Mouse (Mus musculus) lung, embryonic 14.5 days (tissue): ENCODE results near the gene Zfp277. TPM values are rescaled to one million over a fixed set of nuclear protein-coding genes. Genes with fewer than 3 reads are reported as not detected.

Experiments
- ATAC-seq: fragments of 200-750 bp; cut with Nextera tagmentation; 2 replicates; pipeline ENCODE4 v1.8.0; 2017; ENCODE audit warnings: mild to moderate bottlenecking, moderate TSS enrichment, moderate library complexity; ENCODE audit not compliant: insufficient read depth
- DNase-seq: peaks from one replicate; pipeline ENCODE4 v3.0.0-alpha.2; 2015
- H3K27ac ChIP-seq: fragments of 300-500 bp; sonication (generic); 2 replicates; pipeline ENCODE4 v1.5.1; 2014; ENCODE audit warnings: low read depth, mild to moderate bottlenecking, moderate library complexity
- H3K27me3 ChIP-seq: fragments of 300-500 bp; sonication (generic); 2 replicates; pipeline ENCODE4 v1.6.1; 2014; ENCODE audit warnings: low read length, control low read depth; ENCODE audit not compliant: insufficient read depth
- H3K36me3 ChIP-seq: fragments of 300-500 bp; sonication (generic); 2 replicates; pipeline ENCODE4 v1.6.1; 2014; ENCODE audit warnings: control low read depth; ENCODE audit not compliant: insufficient read depth
- H3K4me1 ChIP-seq: fragments of 300-500 bp; sonication (generic); 2 replicates; pipeline ENCODE4 v1.6.1; 2014; ENCODE audit warnings: antibody characterized with exemption, control low read depth; ENCODE audit not compliant: insufficient read depth
- H3K4me2 ChIP-seq: fragments of 300-500 bp; sonication (generic); 2 replicates; pipeline ENCODE4 v1.6.1; 2014; ENCODE audit warnings: mild to moderate bottlenecking
- H3K4me3 ChIP-seq: fragments of 300-500 bp; sonication (generic); 2 replicates; pipeline ENCODE4 v1.5.1; 2014; ENCODE audit warnings: low read depth, low read length
- H3K9ac ChIP-seq: fragments of 300-500 bp; sonication (generic); 2 replicates; pipeline ENCODE4 v1.6.1; 2014
- H3K9me3 ChIP-seq: fragments of 300-500 bp; sonication (generic); 2 replicates; pipeline ENCODE4 v1.6.1; 2016; ENCODE audit warnings: low read depth, low read length, control low read depth
- CTCF ChIP-seq: IDR thresholded peaks from 2 replicates; pipeline ENCODE4 v1.5.1; 2016; ENCODE audit warnings: antibody characterized with exemption, low read depth
- WGBS: fragments of 180-500 bp; shearing (Covaris S2); extraction: QIAGEN DNeasy Blood & Tissue Kit; methylation state at CpG from one replicate; pipeline ENCODE4 v1.1.7; 2014; 5-methylcytosine and 5-hydroxymethylcytosine counted together
- polyA plus RNA-seq: library from polyadenylated mRNA; unstranded; fragments of >200 nt; fragmentation: Nextera tagmentation; extraction: Ambion mirVana; gene quantifications from 2 replicates; pipeline ENCODE4 v1.2.1, GENCODE M21; 2014

Gene Zfp277
- polyA plus RNA-seq, 1 experiment from 2014 or later: 46.7 TPM

DNA sequence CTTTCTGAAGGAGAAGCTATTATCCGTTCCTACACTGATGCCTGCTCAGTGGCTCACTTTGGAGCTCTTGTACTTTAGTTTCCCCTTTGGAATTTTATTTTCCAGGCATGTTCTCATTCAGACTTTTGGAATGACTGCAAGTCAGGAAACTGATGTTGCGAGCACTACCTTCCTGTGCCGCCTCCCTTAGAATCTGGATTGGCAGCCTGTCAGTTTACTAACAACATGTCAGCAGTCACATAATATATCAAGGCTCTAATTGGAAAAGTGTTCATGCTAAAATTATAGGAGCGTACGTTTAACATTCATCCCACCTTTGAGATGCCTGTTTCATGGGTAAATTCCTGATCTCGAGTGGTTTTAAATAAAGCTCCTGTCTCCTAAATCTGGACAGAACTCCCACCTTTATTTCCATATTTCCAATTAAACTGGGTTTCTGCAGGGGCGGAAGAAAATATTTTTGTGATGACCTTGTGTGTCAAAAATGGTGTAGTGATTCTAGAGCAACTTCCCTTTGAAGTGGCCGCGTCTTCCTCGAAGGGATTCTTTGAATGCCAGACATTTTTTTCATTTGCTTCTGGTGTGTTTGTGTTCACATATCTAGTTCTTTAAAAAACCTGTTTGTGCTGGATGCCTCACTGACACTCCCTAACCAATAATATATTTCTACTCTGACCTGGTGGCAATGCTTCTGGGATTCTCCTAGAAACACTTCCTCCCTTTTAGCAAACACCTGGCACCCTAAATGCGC lies 26.1 kb upstream of the Zfp277 start:
- H3K9me3 ChIP-seq: no peaks in the 10 kb centered on the region
- H3K4me2 ChIP-seq: peak overlapping the region; percentile 47
- peaks cover 17% of the 10 kb centered on the region for H3K4me1 ChIP-seq
- peak overlapping the region; percentile 24; the same call in 1 of the 2 replicates for H3K27ac ChIP-seq
- DNase-seq (peak; percentile 71), ATAC-seq (no peak)
- no peak overlapping the region; the same call in 1 of the 2 replicates for H3K9ac ChIP-seq
- no peak for TF ChIP-seq CTCF
- H3K4me3 ChIP-seq: no peak overlapping the region
- WGBS: 20% methylated on average over 11 of the region's 11 CpGs
- H3K27me3 ChIP-seq: no peaks in the 10 kb centered on the region
- H3K36me3 ChIP-seq: no peaks in the 10 kb centered on the region

DNA sequence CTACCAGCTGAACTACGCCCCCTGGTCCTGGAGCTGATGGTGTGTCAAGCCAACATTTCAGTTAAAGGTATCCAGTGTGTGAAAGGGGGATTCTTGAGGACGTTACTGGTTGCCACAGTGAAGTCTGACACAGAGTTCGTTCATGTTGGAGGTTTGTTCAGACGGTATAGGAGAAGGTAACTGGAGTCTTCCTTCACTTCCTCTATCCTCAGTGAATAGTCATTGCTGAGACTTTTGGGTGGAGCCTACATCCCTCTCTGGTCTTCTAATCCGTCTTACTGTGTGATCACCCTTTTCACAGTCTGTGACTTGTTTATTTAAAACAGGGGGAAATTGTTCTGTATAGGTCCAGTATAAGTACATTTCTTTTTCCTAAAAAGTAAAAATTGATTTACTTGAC lies 23.3 kb upstream of the Zfp277 start:
- Histone ChIP-seq H3K4me2 (no peak overlapping the region), H3K36me3 (no peaks in the 10 kb centered on the region), H3K4me3 (no peak overlapping the region), H3K27ac (no peak overlapping the region), H3K9me3 (no peaks in the 10 kb centered on the region), H3K27me3 (no peaks in the 10 kb centered on the region), H3K4me1 (peaks cover 27% of the 10 kb centered on the region), H3K9ac (no peak overlapping the region)
- whole genome bisulfite sequencing: 69% methylated on average over 5 of the region's 5 CpGs
- no peak for ATAC-seq
- DNase-seq: no peak
- no peak for TF ChIP-seq CTCF

DNA sequence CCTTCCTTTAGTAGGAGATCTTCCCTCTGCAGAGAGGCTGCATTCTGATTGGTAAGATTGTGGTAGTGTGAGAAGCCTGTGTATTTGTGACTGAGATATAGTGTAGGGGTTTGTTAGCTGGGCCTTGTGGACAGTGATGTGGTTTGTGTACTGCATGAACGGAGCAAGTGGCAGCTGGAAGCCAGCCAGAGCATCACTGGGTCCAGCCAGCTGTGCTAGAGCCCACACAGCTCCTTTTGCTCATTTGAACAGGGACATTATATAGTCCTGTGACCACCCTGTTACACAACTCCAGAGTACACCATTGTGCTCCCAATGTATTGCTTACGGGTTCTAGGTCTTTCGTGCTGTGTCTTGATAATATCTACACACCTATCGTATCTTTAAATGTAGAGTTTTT lies 22.5 kb upstream of the Zfp277 start:
- Histone ChIP-seq H3K36me3 (no peaks in the 10 kb centered on the region), H3K27me3 (no peaks in the 10 kb centered on the region), H3K27ac (no peak overlapping the region), H3K9ac (no peak overlapping the region), H3K4me1 (peaks cover 25% of the 10 kb centered on the region), H3K4me2 (no peak overlapping the region), H3K9me3 (no peaks in the 10 kb centered on the region), H3K4me3 (no peak overlapping the region)
- 82% methylated on average over 4 of the region's 4 CpGs for WGBS
- no peak for TF ChIP-seq CTCF
- DNase-seq (peak; percentile 46), ATAC-seq (no peak)

DNA sequence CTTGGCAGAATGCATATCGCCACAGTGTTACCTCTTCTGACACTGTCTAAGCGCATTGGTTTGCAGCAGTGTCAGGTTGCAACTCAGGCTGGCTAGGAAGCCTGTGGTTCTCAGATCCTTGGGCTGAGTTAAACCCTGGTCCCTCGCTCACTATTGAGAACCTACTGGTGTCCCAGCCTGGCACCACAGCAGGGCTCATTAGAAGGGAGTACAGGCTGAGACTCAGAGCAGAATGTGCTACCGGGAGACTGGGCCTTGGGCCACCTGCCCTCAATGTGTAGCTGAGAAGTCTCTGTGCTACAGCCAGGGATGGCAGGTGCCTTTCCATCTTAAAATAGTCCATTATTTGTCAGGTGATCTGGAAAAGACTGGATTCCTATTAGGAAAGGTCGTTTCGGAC lies 18.6 kb upstream of the Zfp277 start:
- Histone ChIP-seq H3K4me3 (no peak overlapping the region), H3K9ac (no peak overlapping the region), H3K4me1 (peaks cover 19% of the 10 kb centered on the region), H3K9me3 (no peaks in the 10 kb centered on the region), H3K36me3 (no peaks in the 10 kb centered on the region), H3K27ac (0 out of 2 replicates have a peak overlapping the region, but pooled peaks have one; percentile 12), H3K27me3 (no peaks in the 10 kb centered on the region), H3K4me2 (peak overlapping the region; percentile 23; the same call in 1 of the 2 replicates)
- ATAC-seq: peak; percentile 35; the same call in 1 of the 2 replicates
- 50% methylated on average over 6 of the region's 6 CpGs for WGBS
- no peak for TF ChIP-seq CTCF
- no peak for DNase-seq

DNA sequence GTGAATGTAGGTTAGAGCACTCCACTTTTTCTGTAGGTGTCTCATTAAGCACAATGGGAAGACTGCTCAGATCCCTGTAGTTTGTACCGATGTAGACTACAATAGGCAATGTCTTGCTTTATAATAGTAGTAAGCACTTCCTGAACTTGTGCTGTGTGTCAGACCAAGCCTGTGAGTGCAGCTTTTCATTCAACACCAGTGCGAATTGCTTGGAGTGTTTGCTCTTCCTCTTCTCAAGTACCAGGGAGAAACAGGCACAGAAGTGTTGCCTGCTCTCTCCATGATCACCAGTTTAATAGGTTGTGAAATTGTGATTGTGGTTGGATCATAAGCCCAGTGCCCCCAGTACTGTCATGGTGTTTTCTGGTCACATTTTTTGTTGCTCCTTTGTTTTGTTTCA lies 18.1 kb upstream of the Zfp277 start:
- peaks cover 19% of the 10 kb centered on the region for H3K4me1 ChIP-seq
- 43% methylated on average over 2 of the region's 2 CpGs for WGBS
- no peaks in the 10 kb centered on the region for H3K27me3 ChIP-seq
- peak; percentile 49 for ATAC-seq
- H3K4me3 ChIP-seq: no peak overlapping the region
- peak; percentile 52 for DNase-seq
- H3K9me3 ChIP-seq: no peaks in the 10 kb centered on the region
- H3K4me2 ChIP-seq: peak overlapping the region; percentile 23; the same call in 1 of the 2 replicates
- no peak for TF ChIP-seq CTCF
- no peaks in the 10 kb centered on the region for H3K36me3 ChIP-seq
- H3K9ac ChIP-seq: no peak overlapping the region
- 0 out of 2 replicates have a peak overlapping the region, but pooled peaks have one; percentile 12 for H3K27ac ChIP-seq

DNA sequence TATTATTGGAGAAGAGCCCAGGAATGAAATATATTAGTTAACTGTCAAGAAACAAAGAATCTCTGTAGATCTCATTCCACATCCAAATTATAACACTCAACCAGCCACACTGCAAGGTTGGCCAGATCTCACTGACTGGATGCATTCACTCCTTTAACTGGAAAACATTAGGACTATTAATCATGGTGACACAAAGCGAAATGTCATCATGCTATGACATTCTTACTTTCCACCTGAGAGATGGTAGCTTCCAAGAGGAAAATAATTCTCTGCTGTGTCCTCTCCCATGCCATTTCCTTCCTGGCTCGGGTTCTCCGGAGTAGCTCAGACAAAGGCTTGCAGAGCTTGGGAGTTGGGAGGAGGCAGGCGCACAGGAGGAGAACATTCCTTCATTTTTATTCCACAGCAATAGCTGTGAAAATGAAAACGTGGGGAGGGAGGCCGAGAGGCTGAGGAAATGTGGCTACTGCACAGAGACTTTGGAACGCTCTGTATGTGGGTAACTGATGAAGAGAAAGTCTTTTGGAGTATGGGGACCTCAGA lies 17.1 kb upstream of the Zfp277 start:
- TF ChIP-seq CTCF: no peak

DNA sequence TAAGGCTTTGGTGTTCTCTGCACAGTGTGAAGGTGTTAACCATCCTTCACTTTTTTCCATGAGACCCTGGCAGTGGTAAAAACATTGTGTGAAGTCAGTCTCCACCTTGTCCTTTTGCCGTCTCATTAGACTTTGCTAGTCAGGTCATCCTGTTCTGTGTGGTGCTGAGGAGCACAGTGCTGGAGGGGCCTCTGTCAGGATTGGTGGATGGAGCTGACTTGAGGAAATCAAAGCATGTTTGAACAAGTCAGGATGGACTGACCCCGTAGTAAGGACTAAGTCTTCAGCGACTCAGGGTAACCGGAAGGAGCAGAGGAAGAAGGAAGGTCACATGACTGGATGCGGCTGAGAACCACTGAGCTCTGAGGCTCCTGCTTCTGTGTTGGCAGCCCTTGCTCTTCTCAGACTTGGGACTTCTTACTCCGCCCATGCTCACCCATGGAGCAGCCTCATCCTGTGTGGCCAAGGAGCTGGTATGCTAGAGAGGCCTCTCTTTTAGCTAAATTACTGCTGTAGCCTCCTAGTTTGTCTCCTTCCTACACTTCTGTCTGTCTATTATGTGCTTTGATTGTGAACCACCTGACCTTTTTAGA lies 14.1 kb upstream of the Zfp277 start:
- H3K4me1 ChIP-seq: peaks cover 16% of the 10 kb centered on the region
- H3K9me3 ChIP-seq: no peaks in the 10 kb centered on the region
- no peak overlapping the region for H3K4me2 ChIP-seq
- ATAC-seq (no peak), DNase-seq (no peak)
- H3K27me3 ChIP-seq: no peaks in the 10 kb centered on the region
- H3K27ac ChIP-seq: peak overlapping the region; percentile 59; the same call in 1 of the 2 replicates
- H3K4me3 ChIP-seq: no peak overlapping the region
- H3K9ac ChIP-seq: no peak overlapping the region
- TF ChIP-seq CTCF: no peak
- 57% methylated on average over 6 of the region's 6 CpGs for WGBS
- no peaks in the 10 kb centered on the region for H3K36me3 ChIP-seq

More for the DNA sequence above, 17.1 kb upstream of the Zfp277 start:
- no peak overlapping the region for H3K9ac ChIP-seq
- no peaks in the 10 kb centered on the region for H3K27me3 ChIP-seq
- H3K4me3 ChIP-seq: no peak overlapping the region
- peak overlapping the region; percentile 15; the same call in 1 of the 2 replicates for H3K4me2 ChIP-seq
- H3K36me3 ChIP-seq: no peaks in the 10 kb centered on the region
- WGBS: 38% methylated on average over 7 of the region's 7 CpGs
- ATAC-seq (no peak), DNase-seq (peak; percentile 46)
- peak overlapping the region; percentile 27; the same call in 1 of the 2 replicates for H3K27ac ChIP-seq
- H3K4me1 ChIP-seq: peaks cover 19% of the 10 kb centered on the region
- H3K9me3 ChIP-seq: no peaks in the 10 kb centered on the region
